Mouse (Mus musculus) lung, postnatal 0 days (tissue): ENCODE data around the gene Tor1aip2. TPM values are rescaled to one million over a fixed set of nuclear protein-coding genes. Genes with fewer than 3 reads are reported as not detected.

ENCODE experiments used
- ATAC-seq: fragments of 200-750 bp; cut with Nextera tagmentation; 2 replicates; pipeline ENCODE4 v1.8.0; 2017; ENCODE audit warnings: moderate library complexity
- DNase-seq: peaks from one replicate; pipeline ENCODE4 v3.0.0-alpha.2; 2016; ENCODE audit warnings: low spot score
- H3K27ac ChIP-seq: fragments of 300-500 bp; sonication (generic); 2 replicates; pipeline ENCODE4 v1.5.1; 2014; ENCODE audit warnings: antibody characterized with exemption, mild to moderate bottlenecking, low read length, mixed read lengths
- H3K27me3 ChIP-seq: fragments of 300-500 bp; sonication (generic); replicated peaks from 2 replicates; pipeline ENCODE4 v1.6.1; 2014; ENCODE audit warnings: low read length, mixed read lengths; ENCODE audit not compliant: insufficient read depth
- H3K36me3 ChIP-seq: fragments of 300-500 bp; sonication (generic); 2 replicates; pipeline ENCODE4 v1.6.1; 2014; ENCODE audit warnings: low read length, mixed read lengths; ENCODE audit not compliant: insufficient read depth
- H3K4me1 ChIP-seq: fragments of 300-500 bp; sonication (generic); 2 replicates; pipeline ENCODE4 v1.6.1; 2014; ENCODE audit warnings: antibody characterized with exemption, low read depth, low read length, mixed read lengths; ENCODE audit not compliant: insufficient read depth
- H3K4me2 ChIP-seq: fragments of 300-500 bp; sonication (generic); replicated peaks from 2 replicates; pipeline ENCODE4 v1.6.1; 2014; ENCODE audit warnings: low read depth, mild to moderate bottlenecking, low read length, moderate library complexity, mixed read lengths
- H3K4me3 ChIP-seq: fragments of 300-500 bp; sonication (generic); 2 replicates; pipeline ENCODE4 v1.5.1; 2014; ENCODE audit warnings: low read depth, low read length
- H3K9ac ChIP-seq: fragments of 300-500 bp; sonication (generic); replicated peaks from 2 replicates; pipeline ENCODE4 v1.6.1; 2014; ENCODE audit warnings: low read depth, mild to moderate bottlenecking
- H3K9me3 ChIP-seq: fragments of 300-500 bp; sonication (generic); 2 replicates; pipeline ENCODE4 v1.6.1; 2016; ENCODE audit warnings: low read length, mixed read lengths
- CTCF ChIP-seq: IDR thresholded peaks from 2 replicates; pipeline ENCODE4 v1.5.1; 2016; ENCODE audit warnings: antibody characterized with exemption, mild to moderate bottlenecking
- EP300 ChIP-seq: IDR thresholded peaks from 2 replicates; pipeline ENCODE4 v1.6.1; 2016; ENCODE audit warnings: antibody characterized with exemption, mild to moderate bottlenecking, control low read depth
- WGBS: fragments of 180-500 bp; shearing (Covaris S2); extraction: QIAGEN DNeasy Blood & Tissue Kit; methylation state at CpG from one replicate; pipeline ENCODE4 v1.1.7; 2014; 5-methylcytosine and 5-hydroxymethylcytosine counted together
- polyA plus RNA-seq: library from polyadenylated mRNA; unstranded; fragments of >200 nt; fragmentation: Nextera tagmentation; extraction: Ambion mirVana; gene quantifications from 2 replicates; pipeline ENCODE4 v1.2.1, GENCODE M21; 2015

Tor1aip2 gene
- polyA plus RNA-seq, 1 experiment from 2014 or later = 55.2 TPM

DNA sequence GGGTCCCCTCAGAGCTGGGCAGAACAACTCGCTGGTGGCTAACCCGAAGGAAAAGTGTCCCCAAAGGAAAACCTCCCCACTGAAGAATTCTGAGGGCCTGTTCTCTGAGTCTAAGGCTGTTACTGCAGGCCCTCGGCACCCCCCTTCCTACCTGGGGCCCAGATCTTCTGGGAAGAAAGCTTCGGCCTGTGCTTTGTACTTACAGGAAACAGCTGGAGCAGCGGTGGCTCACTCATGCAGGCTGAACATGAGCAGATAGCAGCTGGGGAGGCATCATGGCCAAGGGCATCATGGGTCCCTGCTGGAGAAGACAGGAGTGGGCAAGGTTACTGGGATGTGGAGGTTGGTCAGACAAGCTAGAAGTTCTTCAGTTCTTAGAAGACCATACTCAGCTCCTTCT, 52.4 kb downstream of the Tor1aip2 start:
- H3K9me3 ChIP-seq = no peaks in the 10 kb centered on the region
- no peaks in the 10 kb centered on the region for H3K36me3 ChIP-seq
- DNase-seq (no peak), ATAC-seq (no peak)
- H3K27me3 ChIP-seq = no peaks in the 10 kb centered on the region
- no peak overlapping the region for H3K4me2 ChIP-seq
- H3K4me1 ChIP-seq = no peaks in the 10 kb centered on the region
- H3K27ac ChIP-seq = no peak overlapping the region
- H3K9ac ChIP-seq = no peak overlapping the region
- H3K4me3 ChIP-seq = no peak overlapping the region
- WGBS = 62% methylated on average over 5 of the region's 5 CpGs
- TF ChIP-seq CTCF = no peak
- TF ChIP-seq EP300 = no peak

DNA sequence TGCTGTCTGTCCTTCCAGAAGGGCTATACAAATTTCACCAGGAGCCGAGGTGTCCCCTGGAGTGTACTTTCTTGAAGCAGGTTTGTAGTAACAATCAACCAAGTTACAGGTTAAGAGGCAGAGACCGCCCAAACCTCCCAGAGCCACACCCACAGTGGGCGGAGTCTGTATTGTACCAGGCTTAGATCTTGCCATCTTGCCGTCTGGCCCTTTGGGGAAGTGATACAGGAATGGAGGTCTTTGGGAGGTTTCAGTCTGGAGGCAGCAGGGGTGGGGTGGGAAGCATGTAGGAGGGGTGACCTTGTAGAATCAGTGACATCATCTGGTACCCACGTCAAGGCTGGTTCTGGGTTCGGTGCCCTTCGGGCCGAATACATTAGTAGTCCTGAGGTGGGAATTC, 54.4 kb downstream of the Tor1aip2 start:
- 79% methylated on average over 8 of the region's 8 CpGs for WGBS

GRCm38 (mm10) chr1:156090042-156090441, 54.8 kb downstream of the Tor1aip2 start:
- TF ChIP-seq EP300 (no peak), CTCF (no peak)
- Histone ChIP-seq H3K9ac (no peak overlapping the region), H3K27ac (no peak overlapping the region), H3K9me3 (no peaks in the 10 kb centered on the region), H3K4me1 (no peaks in the 10 kb centered on the region), H3K27me3 (no peaks in the 10 kb centered on the region), H3K4me2 (no peak overlapping the region), H3K36me3 (no peaks in the 10 kb centered on the region), H3K4me3 (no peak overlapping the region)
- 68% methylated on average over 4 of the region's 4 CpGs for WGBS
- no peak for ATAC-seq
- DNase-seq = no peak

More for the DNA sequence above, 54.4 kb downstream of the Tor1aip2 start:
- no peaks in the 10 kb centered on the region for H3K27me3 ChIP-seq
- DNase-seq (no peak), ATAC-seq (no peak)
- no peak overlapping the region for H3K4me2 ChIP-seq
- no peak overlapping the region for H3K4me3 ChIP-seq
- no peak overlapping the region for H3K27ac ChIP-seq
- no peak for TF ChIP-seq CTCF
- no peak for TF ChIP-seq EP300
- H3K4me1 ChIP-seq = no peaks in the 10 kb centered on the region
- H3K9ac ChIP-seq = no peak overlapping the region
- H3K36me3 ChIP-seq = no peaks in the 10 kb centered on the region
- no peaks in the 10 kb centered on the region for H3K9me3 ChIP-seq

DNA sequence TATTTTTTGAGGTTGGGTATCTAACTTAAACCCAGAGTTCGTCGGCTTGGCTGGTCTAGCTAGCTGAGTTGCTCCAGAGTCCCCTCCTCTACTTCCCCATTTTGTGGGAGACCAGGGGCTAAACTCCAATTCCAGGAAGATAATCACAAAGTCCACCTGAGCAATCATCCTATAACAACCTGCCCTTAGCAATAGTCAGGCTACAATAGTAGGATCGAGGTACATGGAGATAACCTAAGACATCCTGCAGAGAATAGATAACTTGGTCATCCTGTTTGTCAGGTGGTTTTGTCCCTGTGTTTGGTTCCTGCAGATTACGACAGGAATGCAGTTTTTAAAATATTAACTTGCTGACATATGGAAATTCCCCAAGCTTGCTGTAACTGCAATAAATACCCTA, 56.6 kb downstream of the Tor1aip2 start:
- WGBS = 64% methylated on average over 4 of the region's 4 CpGs
- ATAC-seq = no peak
- no peak overlapping the region for H3K9ac ChIP-seq

GRCm38 (mm10) chr1:156103763-156104162, 68.6 kb downstream of the Tor1aip2 start:
- H3K9ac ChIP-seq = no peak overlapping the region
- no peak for DNase-seq
- TF ChIP-seq CTCF = no peak
- no peak for TF ChIP-seq EP300

More for the DNA sequence above, 56.6 kb downstream of the Tor1aip2 start:
- Histone ChIP-seq H3K4me2 (no peak overlapping the region), H3K27me3 (no peaks in the 10 kb centered on the region), H3K27ac (no peak overlapping the region), H3K9me3 (no peaks in the 10 kb centered on the region), H3K36me3 (no peaks in the 10 kb centered on the region), H3K4me3 (no peak overlapping the region), H3K4me1 (no peaks in the 10 kb centered on the region)
- TF ChIP-seq EP300 = no peak
- no peak for TF ChIP-seq CTCF
- no peak for DNase-seq

GRCm38 (mm10) chr1:156105381-156105780, 70.2 kb downstream of the Tor1aip2 start:
- TF ChIP-seq EP300 (no peak), CTCF (no peak)
- Histone ChIP-seq H3K4me2 (no peak overlapping the region), H3K27ac (no peak overlapping the region), H3K4me1 (no peaks in the 10 kb centered on the region), H3K27me3 (no peaks in the 10 kb centered on the region), H3K36me3 (no peaks in the 10 kb centered on the region), H3K9me3 (no peaks in the 10 kb centered on the region), H3K4me3 (no peak overlapping the region), H3K9ac (no peak overlapping the region)
- ATAC-seq (no peak), DNase-seq (no peak)
- WGBS = 53% methylated on average over 2 of the region's 2 CpGs

More at GRCm38 (mm10) chr1:156103763-156104162, 68.6 kb downstream of the Tor1aip2 start:
- H3K27me3 ChIP-seq = no peaks in the 10 kb centered on the region
- H3K27ac ChIP-seq = no peak overlapping the region
- 93% methylated on average over 2 of the region's 2 CpGs for WGBS
- ATAC-seq = no peak
- H3K4me1 ChIP-seq = no peaks in the 10 kb centered on the region
- no peaks in the 10 kb centered on the region for H3K9me3 ChIP-seq
- no peaks in the 10 kb centered on the region for H3K36me3 ChIP-seq
- no peak overlapping the region for H3K4me2 ChIP-seq
- no peak overlapping the region for H3K4me3 ChIP-seq

DNA sequence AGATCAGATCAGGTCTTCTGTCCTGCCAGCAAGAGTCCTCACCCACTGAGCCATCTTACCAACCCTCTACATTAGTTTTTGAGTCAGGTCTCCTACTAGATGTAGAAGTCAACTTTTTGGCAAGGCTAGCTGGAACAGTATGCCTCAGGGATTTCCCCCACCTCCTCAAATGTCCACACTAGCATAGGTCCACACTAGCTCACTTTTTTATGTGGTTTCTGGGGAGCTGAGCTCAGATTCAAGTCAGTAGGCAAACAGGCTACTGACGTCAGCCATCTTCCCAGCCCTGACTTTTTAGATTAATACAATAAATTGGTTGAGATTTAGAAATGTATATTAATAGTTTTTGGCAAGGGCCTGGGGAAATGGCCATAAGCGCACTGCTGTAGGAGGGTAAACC, 72.2 kb downstream of the Tor1aip2 start:
- ATAC-seq (no peak), DNase-seq (no peak)
- no peaks in the 10 kb centered on the region for H3K27me3 ChIP-seq
- H3K36me3 ChIP-seq = no peaks in the 10 kb centered on the region
- H3K27ac ChIP-seq = no peak overlapping the region
- 0 out of 2 replicates have a peak, but pooled peaks cover 3% of the 10 kb centered on the region for H3K4me1 ChIP-seq
- WGBS = 73% methylated on average over 2 of the region's 2 CpGs
- TF ChIP-seq EP300 (no peak), CTCF (no peak)
- H3K9ac ChIP-seq = no peak overlapping the region
- H3K4me2 ChIP-seq = no peak overlapping the region
- no peak overlapping the region for H3K4me3 ChIP-seq
- H3K9me3 ChIP-seq = no peaks in the 10 kb centered on the region
